Mouse (Mus musculus): ENCODE measurements around the gene Pakap. TPM values are rescaled to one million over a fixed set of nuclear protein-coding genes. Genes with fewer than 3 reads are reported as not detected.

The Pakap gene
- polyA plus RNA-seq, 1 experiment = 0.22 TPM

- WGBS = 95% methylated on average over 2 of the region's 2 CpGs
- Histone ChIP-seq H3K27me3 (ENCODE audit: control insufficient read depth, insufficient read depth, low read length) (no peaks in the 10 kb centered on the region), H3K4me3 (ENCODE audit: low read depth, low read length) (no peak overlapping the region), H3K27ac (ENCODE audit: insufficient read depth, low read depth, low read length) (no peak overlapping the region), H3K4me1 (ENCODE audit: control insufficient read depth, insufficient read depth, insufficient read length, low read length) (no peaks in the 10 kb centered on the region), H3K36me3 (ENCODE audit: control insufficient read depth, insufficient read depth, low read length) (no peaks in the 10 kb centered on the region)
- TF ChIP-seq CTCF (IDR thresholded peaks at IDR 0.05; ENCODE audit: extremely low read depth, insufficient read length, insufficient replicate concordance, low read depth, low read length) (no peak), POLR2A (IDR thresholded peaks at IDR 0.05; ENCODE audit: low read depth, low read length) (no peak)
Measured at GRCm38 (mm10) chr4:57771558-57772219, 203.7 kb downstream of the Pakap start.

- H3K27me3 ChIP-seq (ENCODE audit: control insufficient read depth, insufficient read depth, low read length) = no peaks in the 10 kb centered on the region
- H3K4me3 ChIP-seq (ENCODE audit: low read depth, low read length) = no peak overlapping the region
- no peaks in the 10 kb centered on the region for H3K4me1 ChIP-seq (ENCODE audit: control insufficient read depth, insufficient read depth, insufficient read length, low read length)
- H3K27ac ChIP-seq (ENCODE audit: insufficient read depth, low read depth, low read length) = no peak overlapping the region
- TF ChIP-seq CTCF (IDR thresholded peaks at IDR 0.05; ENCODE audit: extremely low read depth, insufficient read length, insufficient replicate concordance, low read depth, low read length) (no peak), POLR2A (IDR thresholded peaks at IDR 0.05; ENCODE audit: low read depth, low read length) (no peak)
- H3K36me3 ChIP-seq (ENCODE audit: control insufficient read depth, insufficient read depth, low read length) = no peaks in the 10 kb centered on the region
- WGBS = 14% methylated on average over 11 of the region's 11 CpGs
Measured at GRCm38 (mm10) chr4:57772851-57773510, 205.0 kb downstream of the Pakap start.

GRCm38 (mm10) chr4:57774517-57774916 lies 206.5 kb downstream of the Pakap start:
- Histone ChIP-seq H3K27me3 (ENCODE audit: control insufficient read depth, insufficient read depth, low read length) (no peaks in the 10 kb centered on the region), H3K4me1 (ENCODE audit: control insufficient read depth, insufficient read depth, insufficient read length, low read length) (no peaks in the 10 kb centered on the region), H3K36me3 (ENCODE audit: control insufficient read depth, insufficient read depth, low read length) (no peaks in the 10 kb centered on the region), H3K4me3 (ENCODE audit: low read depth, low read length) (no peak overlapping the region), H3K27ac (ENCODE audit: insufficient read depth, low read depth, low read length) (no peak overlapping the region)
- no peak for TF ChIP-seq CTCF (IDR thresholded peaks at IDR 0.05; ENCODE audit: extremely low read depth, insufficient read length, insufficient replicate concordance, low read depth, low read length)
- no peak for TF ChIP-seq POLR2A (IDR thresholded peaks at IDR 0.05; ENCODE audit: low read depth, low read length)
- WGBS = 25% methylated on average over 4 of the region's 4 CpGs

GRCm38 (mm10) chr4:57775582-57775981 lies 207.6 kb downstream of the Pakap start:
- Histone ChIP-seq H3K27me3 (ENCODE audit: control insufficient read depth, insufficient read depth, low read length) (no peaks in the 10 kb centered on the region), H3K27ac (ENCODE audit: insufficient read depth, low read depth, low read length) (no peak overlapping the region), H3K4me1 (ENCODE audit: control insufficient read depth, insufficient read depth, insufficient read length, low read length) (no peaks in the 10 kb centered on the region), H3K36me3 (ENCODE audit: control insufficient read depth, insufficient read depth, low read length) (no peaks in the 10 kb centered on the region), H3K4me3 (ENCODE audit: low read depth, low read length) (no peak overlapping the region)
- TF ChIP-seq CTCF (IDR thresholded peaks at IDR 0.05; ENCODE audit: extremely low read depth, insufficient read length, insufficient replicate concordance, low read depth, low read length) (no peak), POLR2A (IDR thresholded peaks at IDR 0.05; ENCODE audit: low read depth, low read length) (no peak)

- no peak overlapping the region for H3K4me3 ChIP-seq (ENCODE audit: low read depth, low read length)
- no peak overlapping the region for H3K27ac ChIP-seq (ENCODE audit: insufficient read depth, low read depth, low read length)
- peaks cover 12% of the 10 kb centered on the region; the same call in 1 of the 2 replicates for H3K27me3 ChIP-seq (ENCODE audit: control insufficient read depth, insufficient read depth, low read length)
- no peak for TF ChIP-seq CTCF (IDR thresholded peaks at IDR 0.05; ENCODE audit: extremely low read depth, insufficient read length, insufficient replicate concordance, low read depth, low read length)
- no peak for TF ChIP-seq POLR2A (IDR thresholded peaks at IDR 0.05; ENCODE audit: low read depth, low read length)
- WGBS = 51% methylated on average over 4 of the region's 4 CpGs
- peaks cover 4% of the 10 kb centered on the region; the same call in 1 of the 2 replicates for H3K4me1 ChIP-seq (ENCODE audit: control insufficient read depth, insufficient read depth, insufficient read length, low read length)
- no peaks in the 10 kb centered on the region for H3K36me3 ChIP-seq (ENCODE audit: control insufficient read depth, insufficient read depth, low read length)
Measured at GRCm38 (mm10) chr4:57780403-57780802, 212.4 kb downstream of the Pakap start.

- TF ChIP-seq POLR2A (IDR thresholded peaks at IDR 0.05; ENCODE audit: low read depth, low read length) = no peak
- TF ChIP-seq CTCF (IDR thresholded peaks at IDR 0.05; ENCODE audit: extremely low read depth, insufficient read length, insufficient replicate concordance, low read depth, low read length) = no peak
- Histone ChIP-seq H3K4me1 (ENCODE audit: control insufficient read depth, insufficient read depth, insufficient read length, low read length) (peaks cover 4% of the 10 kb centered on the region; the same call in 1 of the 2 replicates), H3K27ac (ENCODE audit: insufficient read depth, low read depth, low read length) (no peak overlapping the region), H3K36me3 (ENCODE audit: control insufficient read depth, insufficient read depth, low read length) (no peaks in the 10 kb centered on the region), H3K4me3 (ENCODE audit: low read depth, low read length) (no peak overlapping the region), H3K27me3 (ENCODE audit: control insufficient read depth, insufficient read depth, low read length) (peaks cover 12% of the 10 kb centered on the region; the same call in 1 of the 2 replicates)
- 20% methylated on average over 20 of the region's 20 CpGs for WGBS
Measured at GRCm38 (mm10) chr4:57780833-57781641, 213.1 kb downstream of the Pakap start.

GRCm38 (mm10) chr4:57781994-57782393 lies 214.0 kb downstream of the Pakap start:
- Histone ChIP-seq H3K27me3 (ENCODE audit: control insufficient read depth, insufficient read depth, low read length) (peaks cover 12% of the 10 kb centered on the region; the same call in 1 of the 2 replicates), H3K27ac (ENCODE audit: insufficient read depth, low read depth, low read length) (no peak overlapping the region), H3K4me1 (ENCODE audit: control insufficient read depth, insufficient read depth, insufficient read length, low read length) (peaks cover 4% of the 10 kb centered on the region; the same call in 1 of the 2 replicates), H3K4me3 (ENCODE audit: low read depth, low read length) (peak overlapping the region; percentile 62), H3K36me3 (ENCODE audit: control insufficient read depth, insufficient read depth, low read length) (no peaks in the 10 kb centered on the region)
- WGBS = 2% methylated on average over 26 of the region's 26 CpGs
- TF ChIP-seq POLR2A (IDR thresholded peaks at IDR 0.05; ENCODE audit: low read depth, low read length) (peak; percentile 11; the same call in 1 of the 2 replicates), CTCF (IDR thresholded peaks at IDR 0.05; ENCODE audit: extremely low read depth, insufficient read length, insufficient replicate concordance, low read depth, low read length) (no peak)

Data from small intestine, adult 2 months (tissue).